Mouse (Mus musculus): ENCODE measurements around the gene Birc7.

The Birc7 gene

GRCm38 (mm10) chr2:180981133-180981532 is 52.3 kb downstream of the Birc7 start:
- no peak for DNase-seq
